Mouse (Mus musculus): ENCODE data around the gene Myom3. TPM values are rescaled to one million over a fixed set of nuclear protein-coding genes. Genes with fewer than 3 reads are reported as not detected.

Gene Myom3
- total RNA-seq, 2 experiments from 2014 or later = not detected

- ATAC-seq (replicated peaks; ENCODE audit: low FRiP score, poor library complexity, severe bottlenecking) = peak; percentile 70
Observed at GRCm38 (mm10) chr4:135850411-135851095, 91.0 kb downstream of the Myom3 start.

DNA sequence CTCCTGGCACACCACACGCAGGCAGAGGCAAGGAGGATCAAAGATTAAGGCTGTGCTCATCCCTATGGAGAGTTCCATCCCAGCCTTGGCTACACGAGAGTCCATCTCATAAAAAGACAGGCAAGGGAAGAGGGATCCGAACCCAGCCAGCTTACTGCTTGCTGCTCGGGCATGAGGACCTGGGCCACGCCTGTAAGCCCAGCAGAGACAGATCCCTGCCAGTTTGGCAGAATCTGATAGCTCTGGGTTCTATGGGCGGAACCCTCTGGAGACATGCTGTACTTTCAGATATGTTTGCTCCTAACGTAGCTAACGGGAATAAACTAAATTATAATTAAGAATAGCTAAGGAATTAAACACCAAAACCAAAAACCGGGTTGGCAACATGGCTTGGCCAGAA, 92.4 kb downstream of the Myom3 start:
- ATAC-seq (replicated peaks; ENCODE audit: low FRiP score, poor library complexity, severe bottlenecking) = peak; percentile 70

DNA sequence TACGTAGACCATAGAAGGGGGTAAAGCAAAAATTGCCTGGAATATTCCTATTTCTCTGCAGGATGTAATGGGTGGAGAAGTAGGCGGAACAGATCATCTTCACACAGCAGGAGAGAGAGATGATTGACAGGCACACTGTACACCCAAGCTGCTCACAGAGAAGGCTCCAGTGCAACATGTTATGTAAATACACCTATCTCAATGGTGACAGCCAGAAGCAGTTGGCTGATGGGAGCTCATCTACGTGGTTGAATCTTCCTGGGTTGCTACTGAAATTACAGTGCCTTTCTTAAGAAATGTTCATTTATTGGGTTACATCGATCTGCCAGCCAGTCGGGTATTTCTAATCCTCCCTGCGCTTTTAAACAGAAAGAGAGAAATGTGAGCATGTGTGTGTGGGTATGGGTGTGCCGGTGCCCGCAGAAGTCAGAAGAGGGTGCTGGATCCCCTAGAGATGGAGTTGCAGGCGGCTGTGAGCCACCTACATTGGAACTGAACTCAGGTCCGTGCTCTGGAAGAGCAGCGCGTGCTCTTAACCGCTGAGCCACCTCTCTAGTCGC, 94.6 kb downstream of the Myom3 start:
- no peak for ATAC-seq (replicated peaks; ENCODE audit: low FRiP score, poor library complexity, severe bottlenecking)

DNA sequence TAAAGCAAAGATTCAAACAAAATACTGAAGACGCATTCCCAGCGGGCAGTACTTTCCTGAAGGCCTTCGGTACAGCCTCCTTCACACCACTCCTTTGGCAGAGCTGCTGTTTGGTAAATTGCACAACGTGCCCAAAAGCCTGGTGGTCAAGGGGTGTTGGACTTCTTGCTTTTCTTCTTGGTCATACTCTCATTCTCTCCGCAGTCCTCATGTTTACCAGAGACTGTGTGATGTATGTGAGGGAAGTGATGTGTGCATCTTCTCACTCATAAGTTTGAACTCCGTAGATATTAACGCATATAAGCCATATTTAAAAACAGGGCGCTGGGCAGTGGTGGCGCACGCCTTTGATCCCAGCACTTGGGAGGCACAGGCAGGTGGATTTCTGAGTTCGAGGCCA, 95.1 kb downstream of the Myom3 start:
- no peak for ATAC-seq (replicated peaks; ENCODE audit: low FRiP score, poor library complexity, severe bottlenecking)

DNA sequence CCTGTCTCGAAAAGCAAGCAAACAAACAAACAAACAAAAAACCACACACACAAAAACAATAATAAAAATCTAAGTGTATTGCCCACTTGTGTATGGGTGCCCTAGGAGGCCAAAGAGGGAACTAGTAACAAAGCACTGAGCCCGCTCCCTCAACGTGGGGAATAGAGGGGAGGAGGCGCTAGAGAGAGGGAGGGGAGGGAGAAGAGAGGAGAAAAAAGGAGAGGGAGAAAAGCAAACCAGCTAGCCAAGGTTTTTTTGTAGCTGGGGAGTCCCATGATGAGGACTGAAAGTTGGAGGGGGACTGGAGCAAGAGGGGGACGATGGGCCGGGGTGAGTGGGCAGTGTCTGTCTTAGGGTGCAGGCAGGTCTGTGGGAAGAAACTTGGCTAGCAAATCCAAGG, 95.6 kb downstream of the Myom3 start:
- ATAC-seq (replicated peaks; ENCODE audit: low FRiP score, poor library complexity, severe bottlenecking) = no peak

DNA sequence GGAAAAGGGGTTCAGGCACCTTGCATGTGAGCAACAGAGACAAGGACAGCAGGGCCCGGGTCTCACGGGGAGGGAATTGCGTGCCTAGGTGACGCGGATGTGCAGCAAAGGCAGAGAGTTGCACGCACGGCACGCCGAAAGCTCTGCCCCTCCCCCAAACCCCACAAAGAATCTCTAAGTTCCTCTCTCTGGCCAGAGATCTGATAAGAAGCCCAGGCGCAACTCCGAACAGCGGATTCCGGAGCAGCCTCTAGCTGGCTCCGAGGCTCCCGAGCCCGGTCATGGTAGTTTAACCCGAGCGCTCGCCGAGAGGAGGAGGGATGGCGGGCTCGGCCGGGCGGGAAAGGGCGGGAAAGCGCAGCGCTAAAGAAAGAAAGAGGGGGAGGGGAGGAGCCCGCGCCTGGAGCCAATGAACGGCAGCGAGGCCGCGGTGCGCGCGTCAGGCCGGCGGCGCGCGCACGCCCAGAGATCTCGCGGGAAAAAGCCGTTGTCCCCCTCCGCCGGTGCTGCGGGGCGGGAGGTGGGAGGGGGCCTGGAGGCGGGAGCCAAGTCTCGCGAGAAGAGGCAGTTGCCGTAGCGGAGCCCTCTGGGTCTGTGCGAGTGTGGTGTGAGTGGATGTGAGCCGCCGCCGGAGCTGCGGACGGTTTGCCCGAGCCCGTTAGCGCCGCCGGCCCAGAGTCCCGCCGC, 96.2 kb downstream of the Myom3 start, which contains the start of gene Srsf10:
Srsf10 (plus strand) TSS at position 212 of the 687 bp plus-strand sequence.
- peak; percentile 57 for ATAC-seq (replicated peaks; ENCODE audit: low FRiP score, poor library complexity, severe bottlenecking)

DNA sequence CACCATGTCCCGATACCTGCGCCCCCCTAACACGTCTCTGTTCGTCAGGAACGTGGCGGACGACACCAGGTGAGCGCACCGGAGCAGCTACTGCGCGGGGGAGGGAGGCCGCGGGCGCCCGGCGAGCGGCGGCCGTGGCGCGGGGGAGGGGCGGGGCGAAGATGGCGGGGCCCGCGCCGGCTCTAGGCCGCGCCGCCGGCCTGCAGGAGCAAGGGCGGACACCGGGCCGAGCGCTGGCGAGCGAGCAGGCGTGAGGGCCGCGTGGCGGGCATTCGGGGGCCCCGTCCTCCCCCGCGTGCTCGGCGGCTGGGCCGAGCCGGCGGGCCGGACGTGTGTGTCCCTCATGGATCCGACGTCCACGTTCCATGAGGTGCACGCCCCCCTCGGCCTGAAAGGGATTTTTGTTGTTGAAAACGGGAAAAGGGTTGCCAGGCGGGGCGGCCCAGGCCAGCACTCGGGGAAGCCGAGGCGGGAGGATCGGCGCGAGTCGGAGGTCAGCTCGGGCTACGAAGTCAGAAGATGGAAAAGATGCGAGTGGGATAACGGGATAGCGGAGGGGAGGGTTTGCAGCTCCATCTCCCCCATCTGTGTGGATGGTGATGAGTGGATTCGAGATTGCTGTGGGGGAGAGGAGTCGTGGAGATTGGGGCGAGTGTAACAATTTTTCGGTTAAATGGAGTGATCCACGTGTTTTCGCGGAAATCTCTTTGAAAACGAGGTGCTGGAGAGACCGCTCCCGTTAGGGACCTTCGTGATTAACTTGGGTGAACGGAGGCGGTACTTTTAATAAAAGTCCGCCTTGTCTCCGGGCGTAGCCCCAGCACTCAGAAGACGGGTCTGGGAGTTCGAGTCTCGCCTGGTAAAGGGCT, 96.9 kb downstream of the Myom3 start:
- ATAC-seq (replicated peaks; ENCODE audit: low FRiP score, poor library complexity, severe bottlenecking) = peak; percentile 11

GRCm38 (mm10) chr4:135857597-135858186, 98.2 kb downstream of the Myom3 start:
- ATAC-seq (replicated peaks; ENCODE audit: low FRiP score, poor library complexity, severe bottlenecking) = no peak

Other genes starting within 250 kb of the Myom3 start
- not detected in 2 replicates for gene Grhl3, start 186.1 kb upstream of the Myom3 start, total RNA-seq (2015; ENCODE audit: low replicate concordance)
- not detected in 2 replicates for gene Grhl3, start 186.1 kb upstream of the Myom3 start, total RNA-seq (2017; ENCODE audit: low replicate concordance)
- not detected in 2 replicates for gene Ifnlr1, start 73.4 kb upstream of the Myom3 start, total RNA-seq (2015; ENCODE audit: low replicate concordance)
- 0.26 TPM in 1 of 2 replicates, not detected in the other for gene Ifnlr1, start 73.4 kb upstream of the Myom3 start, total RNA-seq (2017; ENCODE audit: low replicate concordance)
- gene Il22ra1, start 31.5 kb upstream of the Myom3 start, total RNA-seq (2015; ENCODE audit: low replicate concordance) = not detected in 2 replicates
- 0.64 and 3.6 TPM in 2 replicates for gene Il22ra1, start 31.5 kb upstream of the Myom3 start, total RNA-seq (2017; ENCODE audit: low replicate concordance)
- gene Srsf10, start 96.0 kb downstream of the Myom3 start, total RNA-seq (2015; ENCODE audit: low replicate concordance) = 410 and 552 TPM in 2 replicates
- gene Srsf10, start 96.0 kb downstream of the Myom3 start, total RNA-seq (2017; ENCODE audit: low replicate concordance) = 431 and 814 TPM in 2 replicates
- gene Pnrc2, start 114.1 kb downstream of the Myom3 start, total RNA-seq (2015; ENCODE audit: low replicate concordance) = 245 and 298 TPM in 2 replicates
- 215 and 282 TPM in 2 replicates for gene Pnrc2, start 114.1 kb downstream of the Myom3 start, total RNA-seq (2017; ENCODE audit: low replicate concordance)
- gene Cnr2, start 135.7 kb downstream of the Myom3 start, total RNA-seq (2015; ENCODE audit: low replicate concordance) = 4.3 and 5.0 TPM in 2 replicates
- 1.7 and 3.4 TPM in 2 replicates for gene Cnr2, start 135.7 kb downstream of the Myom3 start, total RNA-seq (2017; ENCODE audit: low replicate concordance)
- 23.1 and 45.3 TPM in 2 replicates for gene Fuca1, start 161.0 kb downstream of the Myom3 start, total RNA-seq (2015; ENCODE audit: low replicate concordance)
- gene Fuca1, start 161.0 kb downstream of the Myom3 start, total RNA-seq (2017; ENCODE audit: low replicate concordance) = 38.9 and 50.2 TPM in 2 replicates
- 24.3 and 25.2 TPM in 2 replicates for gene Hmgcl, start 186.7 kb downstream of the Myom3 start, total RNA-seq (2015; ENCODE audit: low replicate concordance)
- 19.6 and 30.0 TPM in 2 replicates for gene Hmgcl, start 186.7 kb downstream of the Myom3 start, total RNA-seq (2017; ENCODE audit: low replicate concordance)
- 1.4 and 6.3 TPM in 2 replicates for gene Gale, start 204.0 kb downstream of the Myom3 start, total RNA-seq (2015; ENCODE audit: low replicate concordance)
- 3.6 and 12.2 TPM in 2 replicates for gene Gale, start 204.0 kb downstream of the Myom3 start, total RNA-seq (2017; ENCODE audit: low replicate concordance)
- 16.3 and 18.7 TPM in 2 replicates for gene Lypla2, start 212.9 kb downstream of the Myom3 start, total RNA-seq (2015; ENCODE audit: low replicate concordance)
- gene Lypla2, start 212.9 kb downstream of the Myom3 start, total RNA-seq (2017; ENCODE audit: low replicate concordance) = 6.3 and 12.9 TPM in 2 replicates
- 85.8 and 92.6 TPM in 2 replicates for gene Pithd1, start 227.5 kb downstream of the Myom3 start, total RNA-seq (2015; ENCODE audit: low replicate concordance)
- gene Pithd1, start 227.5 kb downstream of the Myom3 start, total RNA-seq (2017; ENCODE audit: low replicate concordance) = 78.3 and 100 TPM in 2 replicates

Measured in erythroid progenitor cell, adult 5-6 weeks (primary cell).